ENCODE assay signal across 10 mouse cellular contexts in the genomic region with DNA sequence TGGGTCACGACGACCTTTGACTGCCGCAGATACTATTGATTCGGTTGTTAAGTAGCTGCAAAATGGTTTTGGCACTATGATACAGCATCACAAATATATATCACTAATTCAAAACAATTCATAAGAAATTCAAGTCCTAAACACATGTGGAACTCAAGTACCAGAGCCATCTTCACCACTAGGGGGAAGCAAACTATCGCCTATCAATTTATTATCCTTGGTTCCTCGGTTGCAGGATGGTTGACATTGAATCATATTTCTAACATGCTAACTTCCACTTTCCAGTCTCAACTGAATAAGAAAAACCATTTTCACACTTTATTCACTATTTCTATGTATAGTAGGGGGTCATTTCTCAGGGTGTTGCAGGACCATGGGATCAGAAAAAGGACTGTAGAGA. TPM values are rescaled to one million over a fixed set of nuclear protein-coding genes. Genes with fewer than 3 reads are reported as not detected.
A peak's percentile ranks its signal among the peaks of the same experiment; 100 is the strongest.
DNase-seq lines count a peak whose midpoint lies in the region; ATAC-seq and TF ChIP-seq lines count a peak whose summit lies in the region.
"Had no signal": no experiment of that assay in that cellular context is flagged by ENCODE, and none has a peak within 500 bp of the region (broad histone marks: within the 10 kb centered on the region; RNA-seq: fewer than 3 reads in every experiment).

No protein-coding gene starts in this region.

- peaks cover 10% of the 10 kb centered on the region; the same call in 1 of the 2 replicates for H3K27me3 ChIP-seq in G1E (ENCODE audit: insufficient read depth, low read length)
- H3K27me3 ChIP-seq: embryonic facial prominence, embryonic 15.5 days; liver, embryonic 15.5 days had no signal

- intact Hi-C loops in heart, postnatal 10 days (cut with DNase I): loop anchor here (1.0 to 2.0 kb wide), 3 partner anchors 60 to 873 kb away; a partner anchor contains a TSS
- intact Hi-C loops in left cerebral cortex, postnatal 25 days (cut with DNase I): loop anchor here (2.0 kb wide), 1 partner anchor 61 kb away; no protein-coding TSS in a partner anchor

- no peak overlapping the region for H3K4me3 ChIP-seq in G1E (ENCODE audit: low read depth, low read length)
- H3K4me3 ChIP-seq: embryonic facial prominence, embryonic 15.5 days; liver, embryonic 15.5 days had no signal

- no peaks in the 10 kb centered on the region for H3K9me3 ChIP-seq in G1E (replicated peaks)
- H3K9me3 ChIP-seq: embryonic facial prominence, embryonic 15.5 days; liver, embryonic 15.5 days had no signal

- peak; percentile 15; the same call in 1 of the 2 replicates for ATAC-seq in G1E (ENCODE audit: extremely low read depth, insufficient number of reproducible peaks, low FRiP score, poor library complexity, severe bottlenecking)
- no peak for ATAC-seq in erythroid progenitor cell, adult 5-6 weeks (replicated peaks; ENCODE audit: low FRiP score, poor library complexity, severe bottlenecking)

- DNase-seq in left cerebral cortex, adult 11 months (ENCODE audit: low spot score): peak; percentile 70
- DNase-seq in left cerebral cortex, adult 8-10 months (ENCODE audit: low spot score in 2 of 2): no peak
- peak; percentile 24 for DNase-seq in G1E (ENCODE audit: low spot score)
- DNase-seq in cerebellum, adult 9-10 months: peak; percentile 74
- peak; percentile 57 to 81 for DNase-seq in heart, postnatal 10 days
- peak; percentile 66 to 84 for DNase-seq in left cerebral cortex, postnatal 25 days (ENCODE audit: low spot score in 2 of 2)
- DNase-seq in naive thymus-derived CD4-positive, alpha-beta T cell, adult 2 months (ENCODE audit: low read depth): peak; percentile 80

- TF ChIP-seq CTCF in G1E (IDR thresholded peaks at IDR 0.05; ENCODE audit: low read depth, low read length): no peak

- H3K36me3 ChIP-seq in G1E (replicated peaks): no peaks in the 10 kb centered on the region
- H3K36me3 ChIP-seq: embryonic facial prominence, embryonic 15.5 days; liver, embryonic 15.5 days had no signal

- no peaks in the 10 kb centered on the region for H3K4me1 ChIP-seq in G1E (ENCODE audit: insufficient read depth, low read depth, low read length)
- H3K4me1 ChIP-seq: liver, embryonic 15.5 days had no signal

RNA-seq across cellular contexts. Expression of a gene that starts 19.0 kb away (rescaled TPM):
- total RNA-seq in left cerebral cortex, adult 8-10 months (2022): 10 to 100 TPM; 58.1 to 68.9 (median 63.5) TPM
- total RNA-seq in G1E (2014; fragmentation: Nextera tagmentation) (49.6 and 60.0 TPM in 2 replicates), G1E (2017) (47.9 and 50.5 TPM in 2 replicates)
- 15.8 and 22.9 TPM in 2 replicates for polyA plus RNA-seq in G1E (2012)
- total RNA-seq in heart, postnatal 10 days (2021): 10 to 100 TPM; 77.1 to 77.2 TPM
- 10 to 100 TPM; 44.0 to 46.3 TPM for total RNA-seq in left cerebral cortex, postnatal 25 days (2021)
- 19.8 and 24.7 TPM in 2 replicates for total RNA-seq in erythroid progenitor cell, adult 5-6 weeks (2015; ENCODE audit: low replicate concordance)
- total RNA-seq in erythroid progenitor cell, adult 5-6 weeks (2017; ENCODE audit: low replicate concordance): 14.8 and 27.7 TPM in 2 replicates

RNA-seq across cellular contexts. Expression of a gene that starts 20.7 kb away (rescaled TPM):
- total RNA-seq in left cerebral cortex, adult 8-10 months (2022): 1 to 10 TPM in 1 of 4 experiments, under 1 TPM in 3; 0.40 to 1.1 (median 0.49) TPM
- total RNA-seq in G1E (2014; fragmentation: Nextera tagmentation) (not detected in 2 replicates), G1E (2017) (0.33 TPM in 1 of 2 replicates, not detected in the other)
- polyA plus RNA-seq in G1E (2012): not detected in 2 replicates
- not detected for total RNA-seq in heart, postnatal 10 days (2021)
- under 1 TPM; 0.37 to 0.53 TPM for total RNA-seq in left cerebral cortex, postnatal 25 days (2021)
- total RNA-seq in erythroid progenitor cell, adult 5-6 weeks (2015; ENCODE audit: low replicate concordance): not detected in 2 replicates
- not detected in 2 replicates for total RNA-seq in erythroid progenitor cell, adult 5-6 weeks (2017; ENCODE audit: low replicate concordance)
- polyA plus RNA-seq: liver, embryonic 15.5 days had no signal

RNA-seq across cellular contexts. Expression of a gene that starts 24.2 kb away (rescaled TPM):
- total RNA-seq in left cerebral cortex, adult 8-10 months (2022): 100 to 1,000 TPM; 198 to 242 (median 219) TPM
- total RNA-seq in G1E (2014; fragmentation: Nextera tagmentation) (28.9 and 29.9 TPM in 2 replicates), G1E (2017) (28.0 and 32.3 TPM in 2 replicates)
- polyA plus RNA-seq in G1E (2012): 65.5 and 87.7 TPM in 2 replicates
- total RNA-seq in heart, postnatal 10 days (2021): 10 to 100 TPM; 78.9 to 81.4 TPM
- 100 to 1,000 TPM; 101 to 104 TPM for total RNA-seq in left cerebral cortex, postnatal 25 days (2021)
- 3.4 and 32.8 TPM in 2 replicates for total RNA-seq in erythroid progenitor cell, adult 5-6 weeks (2015; ENCODE audit: low replicate concordance)
- 1.4 and 6.4 TPM in 2 replicates for total RNA-seq in erythroid progenitor cell, adult 5-6 weeks (2017; ENCODE audit: low replicate concordance)

RNA-seq across cellular contexts. Expression of a gene that starts 45.8 kb away (rescaled TPM):
- 100 to 1,000 TPM in 3 of 4 experiments, 10 to 100 TPM in 1; 97.1 to 104 (median 102) TPM for total RNA-seq in left cerebral cortex, adult 8-10 months (2022)
- total RNA-seq in G1E (2014; fragmentation: Nextera tagmentation) (22.6 and 27.1 TPM in 2 replicates), G1E (2017) (75.2 and 99.0 TPM in 2 replicates)
- 49.2 and 60.1 TPM in 2 replicates for polyA plus RNA-seq in G1E (2012)
- total RNA-seq in heart, postnatal 10 days (2021): 10 to 100 TPM; 50.4 to 53.8 TPM
- 10 to 100 TPM; 93.5 to 97.8 TPM for total RNA-seq in left cerebral cortex, postnatal 25 days (2021)
- total RNA-seq in erythroid progenitor cell, adult 5-6 weeks (2015; ENCODE audit: low replicate concordance): 38.6 and 68.8 TPM in 2 replicates
- 3.4 and 18.1 TPM in 2 replicates for total RNA-seq in erythroid progenitor cell, adult 5-6 weeks (2017; ENCODE audit: low replicate concordance)

Comparison
In these comparisons a context has a peak if more than half of its experiments do, and no peak if none do; other contexts are left out.
1. DNase-seq: peak in left cerebral cortex, adult 11 months (single experiment), G1E (single experiment), cerebellum, adult 9-10 months (single experiment), heart, postnatal 10 days (2 of 2), left cerebral cortex, postnatal 25 days (2 of 2) and naive thymus-derived CD4-positive, alpha-beta T cell, adult 2 months (single experiment); none in left cerebral cortex, adult 8-10 months (0 of 2).